Mouse (Mus musculus): ENCODE results near the gene Sost.
"Not testable (repeated sequence)": the region's sequence is repeated elsewhere in the genome, so short reads cannot be mapped to it uniquely, and the experiment has no call there.

Gene Sost

DNA sequence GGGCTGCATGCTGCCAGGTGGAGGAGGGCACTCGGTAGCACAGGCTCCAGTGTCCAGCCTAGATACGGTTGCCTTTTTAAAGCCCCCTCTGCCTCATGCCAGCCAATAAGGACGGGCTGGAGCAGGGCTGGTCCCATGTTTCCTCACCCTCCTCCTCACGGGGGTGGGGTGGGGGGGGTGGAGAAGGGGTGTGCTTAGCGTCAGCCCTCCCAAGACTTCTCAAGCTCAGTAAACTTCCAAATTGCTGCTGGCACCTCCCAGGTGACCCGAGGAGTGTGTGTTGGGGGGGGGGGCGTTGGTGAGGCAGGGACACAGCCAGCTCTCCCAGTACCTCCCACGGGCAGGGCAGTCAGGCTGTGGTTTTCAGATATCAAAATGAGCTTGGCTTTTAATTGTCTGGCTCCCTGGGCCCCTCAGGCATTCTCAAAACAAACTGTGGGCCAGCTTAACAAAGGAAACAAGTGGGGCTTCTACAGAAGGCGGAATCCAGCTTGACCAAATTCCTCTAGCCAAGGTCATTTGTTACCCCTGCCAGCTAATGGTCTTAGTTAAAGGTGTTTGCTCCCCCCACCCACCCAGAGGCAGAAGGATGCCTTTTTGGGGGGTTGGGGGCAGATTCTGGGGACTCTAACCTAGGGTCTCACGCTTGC lies at the start of gene Sost:
Gene Sost, minus strand, starts transcription at position 51 of the 650 bp plus-strand sequence.
- in situ Hi-C loops (cut with MboI; ENCODE audit: low sequenced_read_pairs): loop anchor here (5.0 kb wide), 1 partner anchor 45 kb away; no protein-coding TSS in a partner anchor

GRCm38 (mm10) chr11:102016136-102016535 lies 49.3 kb upstream of the Sost start:
- in situ Hi-C loops (cut with MboI; ENCODE audit: low sequenced_read_pairs): no loop called here

DNA sequence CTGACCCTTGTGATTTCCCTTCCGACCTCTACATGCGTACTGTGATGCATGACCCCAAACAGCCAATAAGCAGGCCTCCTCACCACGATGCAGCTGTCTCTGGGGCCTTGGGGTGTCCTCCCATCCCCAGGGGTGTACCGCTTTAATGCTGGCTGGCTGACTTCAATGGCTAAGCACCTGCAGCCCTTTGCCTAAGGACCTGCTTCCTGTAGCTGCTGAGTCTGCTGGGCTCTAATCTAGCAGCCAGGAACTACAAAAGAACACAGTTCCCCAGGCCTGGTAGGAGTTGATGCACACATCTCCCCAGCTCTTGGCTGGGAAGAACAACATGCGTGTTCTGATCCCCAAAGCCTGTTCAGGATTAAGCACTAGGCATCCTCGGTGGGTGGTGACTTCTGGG lies 48.7 kb upstream of the Sost start:
- in situ Hi-C loops (cut with MboI; ENCODE audit: low sequenced_read_pairs): no loop called here

DNA sequence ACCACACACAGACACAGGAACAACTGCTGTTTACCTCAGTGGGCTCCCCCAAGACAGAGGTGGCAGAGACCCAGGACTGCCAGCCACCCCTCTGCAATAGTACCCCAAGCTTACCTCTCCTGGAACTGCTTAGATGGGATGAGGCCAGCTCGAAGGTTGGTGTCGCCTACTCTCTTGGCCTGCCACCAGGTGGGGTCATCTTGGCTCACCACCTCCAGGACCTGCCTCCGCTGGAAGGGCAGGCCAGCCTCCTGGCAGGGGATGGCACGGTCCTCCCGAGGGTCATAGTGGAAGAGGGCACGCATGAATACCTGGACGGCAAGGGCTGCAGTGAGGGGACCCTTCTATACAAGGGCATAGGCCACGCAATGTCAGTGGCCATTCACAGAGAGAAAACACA lies 46.4 kb upstream of the Sost start:
- in situ Hi-C loops (cut with MboI; ENCODE audit: low sequenced_read_pairs): no loop called here

DNA sequence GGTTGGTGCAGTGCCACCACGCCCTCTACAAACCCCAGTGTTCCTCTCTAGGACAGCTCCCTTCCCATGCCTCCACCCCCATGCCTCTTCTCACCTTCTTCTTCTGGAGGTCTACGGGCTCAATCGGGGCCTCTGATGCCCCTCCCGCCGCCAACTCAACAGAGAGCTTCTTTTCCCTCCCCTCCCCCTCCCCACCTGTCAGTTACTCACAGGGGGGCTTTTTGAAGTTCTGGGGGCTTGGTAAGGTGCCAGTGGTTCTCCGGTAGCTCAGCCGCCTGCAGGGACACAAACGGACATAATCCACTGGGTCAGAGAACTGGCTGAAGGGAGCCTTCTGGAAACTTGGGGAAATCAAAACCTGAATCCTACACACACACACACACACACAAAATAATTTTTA lies 44.7 kb upstream of the Sost start:
- in situ Hi-C loops (cut with MboI; ENCODE audit: low sequenced_read_pairs): no loop called here

GRCm38 (mm10) chr11:102010140-102010539 lies 43.3 kb upstream of the Sost start:
- in situ Hi-C loops (cut with MboI; ENCODE audit: low sequenced_read_pairs): no loop called here

DNA sequence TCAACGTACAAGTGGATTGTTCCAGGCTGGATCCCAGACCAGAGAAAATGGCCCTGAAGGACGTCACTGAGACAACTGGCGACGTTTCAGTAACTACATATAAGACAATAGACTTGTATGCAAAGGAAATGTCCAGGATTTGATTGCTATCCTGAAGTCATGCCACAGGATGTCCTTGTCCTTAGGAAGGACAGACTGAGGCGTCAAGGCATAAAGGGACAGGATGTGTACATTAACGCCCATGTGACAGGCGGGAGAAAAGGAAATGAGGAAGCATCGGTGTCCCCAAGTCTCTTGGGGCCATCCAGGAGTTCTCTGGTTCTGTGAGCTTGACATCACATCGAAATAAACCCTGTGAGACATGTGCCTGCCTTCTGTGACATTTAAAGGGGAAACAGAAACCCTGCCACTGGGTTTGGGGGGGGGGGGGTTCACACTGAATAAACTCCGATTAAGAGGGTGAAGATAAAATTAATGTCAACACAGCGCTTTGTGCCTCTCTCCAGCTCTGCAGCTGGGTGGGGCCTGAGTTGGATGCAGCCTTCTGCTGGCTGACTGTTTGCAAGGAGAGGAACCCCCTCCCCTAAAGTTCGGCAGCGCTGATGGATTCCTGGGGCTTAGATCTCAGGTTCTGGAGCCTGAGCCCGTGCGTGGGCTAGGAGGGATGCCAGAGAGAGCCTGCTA lies 42.3 kb upstream of the Sost start:
- in situ Hi-C loops (cut with MboI; ENCODE audit: low sequenced_read_pairs): no loop called here

DNA sequence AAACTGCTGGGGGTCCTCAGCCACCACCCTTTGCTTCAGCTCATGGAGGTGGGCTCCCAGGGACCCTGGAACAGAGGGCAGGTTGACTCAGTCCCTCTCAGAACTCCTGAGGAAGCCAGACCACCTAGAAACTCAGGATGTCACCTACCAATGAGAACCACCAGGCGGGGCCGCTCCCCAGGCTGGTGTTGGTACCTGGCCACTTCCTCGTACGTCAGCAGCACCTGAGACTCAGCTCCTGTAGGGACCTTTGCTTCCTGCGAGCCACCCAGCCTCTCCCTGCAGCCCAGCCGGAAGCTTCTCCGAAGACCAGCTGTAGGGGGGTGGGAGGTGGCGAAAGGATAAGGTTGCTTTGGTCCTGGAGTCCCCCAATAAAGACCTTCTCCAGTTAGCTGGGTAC lies 41.6 kb upstream of the Sost start:
- in situ Hi-C loops (cut with MboI; ENCODE audit: low sequenced_read_pairs): no loop called here

- in situ Hi-C loops (cut with MboI; ENCODE audit: low sequenced_read_pairs): no loop called here
Observed at GRCm38 (mm10) chr11:102006688-102007087, 39.9 kb upstream of the Sost start.

GRCm38 (mm10) chr11:102006271-102006670 lies 39.5 kb upstream of the Sost start:
- in situ Hi-C loops (cut with MboI; ENCODE audit: low sequenced_read_pairs): no loop called here

DNA sequence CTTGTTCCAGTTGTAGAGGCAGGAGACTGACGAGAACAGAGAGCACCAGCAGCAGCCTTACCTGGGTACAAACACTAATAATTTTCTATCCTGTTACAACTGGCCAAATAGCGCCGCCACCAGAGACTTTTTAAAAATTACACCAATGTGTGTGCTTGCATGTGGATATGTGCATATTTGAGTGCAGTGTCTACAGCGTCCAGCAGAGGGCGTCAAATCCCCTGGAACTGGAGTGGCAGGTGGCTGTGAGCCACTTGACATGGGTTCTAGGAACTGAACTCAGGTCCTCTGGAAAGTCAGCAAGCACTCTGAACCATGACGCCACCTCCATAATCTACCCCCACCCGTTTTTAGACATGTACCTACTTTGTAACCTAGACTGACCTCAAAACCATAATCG lies 37.4 kb upstream of the Sost start:
- in situ Hi-C loops (cut with MboI; ENCODE audit: low sequenced_read_pairs): no loop called here

GRCm38 (mm10) chr11:101999466-101999865 lies 32.7 kb upstream of the Sost start:
- in situ Hi-C loops (cut with MboI; ENCODE audit: low sequenced_read_pairs): no loop called here

DNA sequence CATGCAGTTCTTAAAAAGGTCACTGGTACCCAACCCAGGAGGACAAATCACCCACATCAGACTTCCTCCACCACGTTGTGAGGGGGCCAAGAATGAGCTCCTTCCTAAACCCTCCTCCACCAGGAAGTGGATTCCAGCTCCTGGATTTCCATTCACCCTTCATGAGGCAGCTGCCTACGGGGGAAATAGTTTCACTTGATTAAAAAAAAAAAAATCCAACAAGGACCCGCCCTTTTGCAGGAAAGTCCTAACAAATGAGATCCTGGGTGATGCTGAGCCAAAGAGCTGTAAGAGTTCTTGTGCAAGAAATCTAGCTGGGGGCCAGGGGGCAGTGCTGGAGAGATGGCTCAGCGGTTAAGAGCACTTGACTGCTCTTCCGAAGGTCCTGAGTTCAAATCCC lies 31.4 kb upstream of the Sost start:
- in situ Hi-C loops (cut with MboI; ENCODE audit: low sequenced_read_pairs): no loop called here

GRCm38 (mm10) chr11:101995938-101996337 lies 29.1 kb upstream of the Sost start:
- in situ Hi-C loops (cut with MboI; ENCODE audit: low sequenced_read_pairs): no loop called here

DNA sequence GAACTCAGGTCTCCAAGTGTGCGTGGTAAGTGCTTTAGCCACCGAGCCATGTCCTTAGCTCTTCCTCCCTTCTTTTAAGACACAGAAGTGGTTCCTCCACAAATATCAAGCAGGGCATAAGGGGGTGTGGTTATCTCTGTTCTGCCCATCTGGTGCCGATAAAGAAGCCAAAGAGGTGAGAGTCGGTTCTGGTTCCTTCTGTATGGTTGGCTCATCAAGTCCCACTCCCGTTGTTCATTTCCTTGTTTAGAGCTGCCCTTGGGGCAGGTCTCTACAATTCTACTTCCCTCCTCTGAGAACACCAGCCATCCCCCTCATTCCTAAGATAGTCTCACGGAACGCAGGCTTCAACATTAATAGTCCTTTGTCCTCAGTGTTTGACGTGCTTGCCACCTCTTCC lies 27.3 kb upstream of the Sost start:
- in situ Hi-C loops (cut with MboI; ENCODE audit: low sequenced_read_pairs): no loop called here

GRCm38 (mm10) chr11:101992411-101992810 lies 25.6 kb upstream of the Sost start:
- in situ Hi-C loops (cut with MboI; ENCODE audit: low sequenced_read_pairs): no loop called here

DNA sequence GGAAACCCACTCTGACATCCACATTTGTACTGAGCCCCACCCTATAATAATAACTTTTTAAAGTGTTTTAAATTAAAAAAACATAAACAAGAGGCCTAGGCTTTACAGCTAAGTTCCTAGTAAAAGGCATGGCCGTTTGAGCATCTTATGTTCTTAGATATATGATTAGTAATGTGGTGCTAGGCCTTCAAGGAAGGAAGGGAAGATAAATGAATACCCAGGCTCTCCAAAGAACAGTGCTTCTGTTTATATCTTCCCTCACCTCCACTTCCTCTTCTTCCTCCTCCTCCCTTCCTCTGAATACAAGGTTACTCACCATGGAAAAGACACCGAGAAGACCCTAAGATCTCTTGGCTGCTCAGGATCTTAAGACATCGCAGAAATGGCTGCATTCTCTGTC lies 25.0 kb upstream of the Sost start:
- in situ Hi-C loops (cut with MboI; ENCODE audit: low sequenced_read_pairs): no loop called here

DNA sequence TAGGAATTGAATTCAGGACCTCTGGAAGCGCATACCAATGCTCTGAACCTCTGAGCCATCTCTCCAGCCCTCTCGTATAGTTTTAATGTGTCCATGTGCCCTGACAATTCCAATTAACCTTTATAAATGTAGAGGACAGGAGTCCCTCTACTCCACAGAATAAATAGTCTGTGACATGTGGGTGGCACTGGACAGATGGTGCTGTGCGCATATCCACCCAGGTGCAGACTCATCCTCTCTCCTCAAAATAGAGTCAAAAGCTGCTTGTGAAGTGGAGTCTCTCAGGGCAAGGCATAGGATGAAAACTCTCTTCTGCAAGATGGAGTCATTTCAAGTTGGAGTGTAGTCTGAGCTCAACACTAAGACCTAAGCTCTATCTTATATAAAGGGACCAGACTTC lies 23.4 kb upstream of the Sost start:
- in situ Hi-C loops (cut with MboI; ENCODE audit: low sequenced_read_pairs): no loop called here

GRCm38 (mm10) chr11:101986913-101987312 lies 20.1 kb upstream of the Sost start, which contains the start of gene Dusp3:
Gene Dusp3, minus strand, starts transcription at chr11:101987013.
- in situ Hi-C loops (cut with MboI; ENCODE audit: low sequenced_read_pairs): no loop called here

GRCm38 (mm10) chr11:101985990-101986389 lies 19.2 kb upstream of the Sost start:
- in situ Hi-C loops (cut with MboI; ENCODE audit: low sequenced_read_pairs): no loop called here

DNA sequence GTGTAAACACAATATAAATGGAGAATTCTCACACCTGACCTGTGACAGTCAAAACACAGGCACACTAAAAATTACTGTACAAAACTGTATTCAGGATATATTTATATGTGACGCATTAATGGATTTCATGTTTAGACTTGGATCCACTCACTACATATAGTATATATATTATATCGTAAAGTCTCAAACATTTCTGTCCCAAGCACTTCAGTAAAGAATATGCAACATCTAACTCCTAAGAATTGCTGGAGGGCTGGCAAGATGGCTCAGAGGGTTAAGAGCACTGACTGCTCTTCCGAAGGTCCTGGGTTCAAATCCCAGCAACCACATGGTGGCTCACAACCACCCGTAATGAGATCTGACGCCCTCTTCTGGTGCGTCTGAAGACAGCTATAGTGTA lies 18.6 kb upstream of the Sost start:
- in situ Hi-C loops (cut with MboI; ENCODE audit: low sequenced_read_pairs): not testable (repeated sequence)
